Mouse (Mus musculus) limb, embryonic 12.5 days (tissue): ENCODE data around the gene Csrnp1. TPM values are rescaled to one million over a fixed set of nuclear protein-coding genes. Genes with fewer than 3 reads are reported as not detected.

Source experiments
- ATAC-seq: fragments of 200-750 bp; cut with Nextera tagmentation; 2 replicates; pipeline ENCODE4 v1.8.0; 2017; ENCODE audit warnings: low read depth, moderate TSS enrichment; ENCODE audit not compliant: insufficient number of reproducible peaks, insufficient read depth, low FRiP score, low TSS enrichment
- H3K27ac ChIP-seq: fragments of 300-500 bp; sonication (generic); 2 replicates; pipeline ENCODE4 v1.5.1; 2016; ENCODE audit warnings: mild to moderate bottlenecking, moderate library complexity
- H3K27me3 ChIP-seq: fragments of 300-500 bp; sonication (generic); 2 replicates; pipeline ENCODE4 v1.6.1; 2016; ENCODE audit warnings: mild to moderate bottlenecking, moderate library complexity
- H3K36me3 ChIP-seq: fragments of 300-500 bp; sonication (generic); 2 replicates; pipeline ENCODE4 v1.6.1; 2016; ENCODE audit warnings: mild to moderate bottlenecking, moderate library complexity
- H3K4me1 ChIP-seq: fragments of 300-500 bp; sonication (generic); replicated peaks from 2 replicates; pipeline ENCODE4 v1.6.1; 2016
- H3K4me2 ChIP-seq: fragments of 300-500 bp; sonication (generic); 2 replicates; pipeline ENCODE4 v1.6.1; 2016; ENCODE audit warnings: mild to moderate bottlenecking, moderate library complexity
- H3K4me3 ChIP-seq: fragments of 300-500 bp; sonication (generic); replicated peaks from 2 replicates; pipeline ENCODE4 v1.5.1; 2016; ENCODE audit warnings: mild to moderate bottlenecking
- H3K9ac ChIP-seq: fragments of 300-500 bp; sonication (generic); replicated peaks from 2 replicates; pipeline ENCODE4 v1.6.1; 2016; ENCODE audit warnings: mild to moderate bottlenecking, moderate library complexity
- H3K9me3 ChIP-seq: fragments of 300-500 bp; sonication (generic); 2 replicates; pipeline ENCODE4 v1.6.1; 2016; ENCODE audit warnings: mild to moderate bottlenecking, moderate library complexity
- WGBS: fragments of 180-500 bp; shearing (Covaris S2); methylation state at CpG from one replicate; pipeline ENCODE4 v1.1.7; 2016; 5-methylcytosine and 5-hydroxymethylcytosine counted together
- polyA plus RNA-seq: library from polyadenylated mRNA; unstranded; fragments of >200 nt; fragmentation: Nextera tagmentation; extraction: Ambion mirVana; gene quantifications from 2 replicates; pipeline ENCODE4 v1.2.1, GENCODE M21; 2016

Csrnp1 gene
- polyA plus RNA-seq, 1 experiment from 2014 or later: 4.6 TPM

DNA sequence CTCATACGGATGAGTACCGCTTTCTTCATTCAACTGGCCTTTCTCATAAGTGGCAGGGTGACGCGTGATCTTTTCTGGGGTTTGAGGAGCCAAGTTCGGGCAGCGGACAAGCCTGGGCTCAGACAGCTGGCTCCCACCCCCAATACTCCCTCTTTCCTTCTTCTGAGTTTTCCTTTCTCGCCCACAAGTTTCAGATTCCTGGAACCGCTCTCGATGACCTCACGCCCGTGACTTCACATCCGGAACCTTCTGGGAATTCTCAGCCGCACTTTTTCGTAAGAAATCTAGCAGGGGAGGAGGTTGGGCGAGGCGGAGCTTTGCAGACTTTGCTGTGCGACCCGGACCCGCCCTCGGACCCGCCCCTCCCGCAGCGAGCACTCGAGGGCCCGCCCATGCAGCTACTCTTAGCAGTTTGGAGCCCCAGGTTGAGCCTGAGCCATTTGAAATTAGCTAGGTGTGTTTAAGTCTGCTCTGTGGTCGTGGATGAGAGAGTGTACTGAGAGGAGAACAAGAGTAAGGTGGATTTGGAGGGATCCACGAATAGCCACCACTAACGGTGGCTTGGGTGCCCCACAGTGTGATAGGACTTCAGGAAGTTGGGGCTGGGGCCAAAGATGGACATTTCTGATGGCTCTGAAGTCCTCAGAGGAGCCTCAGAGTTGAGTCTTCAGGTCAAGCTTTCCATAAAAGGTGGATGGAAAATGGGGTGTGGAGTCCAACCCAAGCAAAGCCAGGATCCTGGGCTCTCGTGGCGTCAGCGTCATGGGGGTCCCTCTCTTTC is 17.7 kb upstream of the Csrnp1 start:
- ATAC-seq: peak; percentile 83
- Histone ChIP-seq H3K4me1 (peaks cover 12% of the 10 kb centered on the region), H3K9me3 (no peaks in the 10 kb centered on the region), H3K27ac (peak overlapping the region; percentile 78), H3K4me3 (peak overlapping the region; percentile 42), H3K4me2 (peak overlapping the region; percentile 59), H3K36me3 (no peaks in the 10 kb centered on the region), H3K9ac (peak overlapping the region; percentile 53; the same call in 1 of the 2 replicates), H3K27me3 (no peaks in the 10 kb centered on the region)
- 11% methylated on average over 31 of the region's 31 CpGs for WGBS

DNA sequence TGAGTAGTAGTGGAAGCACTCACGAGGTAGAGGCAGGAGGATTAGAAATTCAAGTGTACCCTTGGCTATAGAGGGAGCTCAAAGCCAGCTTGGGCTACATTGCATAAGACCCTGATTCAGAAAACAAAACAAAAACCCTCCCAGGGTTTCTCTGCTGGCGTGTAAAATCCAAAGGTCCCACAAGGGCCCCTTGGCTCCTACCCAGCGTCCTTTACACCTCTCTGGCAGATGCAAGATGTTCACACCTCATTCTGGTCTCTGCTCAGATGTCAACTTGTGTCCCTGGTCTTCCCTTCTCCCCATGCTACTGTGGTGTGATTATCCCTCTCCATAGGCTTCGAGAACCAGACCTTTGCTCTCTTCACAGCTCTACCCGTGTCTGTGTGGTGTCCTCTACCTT is 16.3 kb upstream of the Csrnp1 start:
- Histone ChIP-seq H3K36me3 (no peaks in the 10 kb centered on the region), H3K4me2 (no peak overlapping the region), H3K9ac (no peak overlapping the region), H3K9me3 (no peaks in the 10 kb centered on the region), H3K27ac (no peak overlapping the region), H3K4me1 (peaks cover 12% of the 10 kb centered on the region), H3K27me3 (no peaks in the 10 kb centered on the region), H3K4me3 (no peak overlapping the region)
- 74% methylated on average over 5 of the region's 5 CpGs for WGBS
- ATAC-seq: no peak

DNA sequence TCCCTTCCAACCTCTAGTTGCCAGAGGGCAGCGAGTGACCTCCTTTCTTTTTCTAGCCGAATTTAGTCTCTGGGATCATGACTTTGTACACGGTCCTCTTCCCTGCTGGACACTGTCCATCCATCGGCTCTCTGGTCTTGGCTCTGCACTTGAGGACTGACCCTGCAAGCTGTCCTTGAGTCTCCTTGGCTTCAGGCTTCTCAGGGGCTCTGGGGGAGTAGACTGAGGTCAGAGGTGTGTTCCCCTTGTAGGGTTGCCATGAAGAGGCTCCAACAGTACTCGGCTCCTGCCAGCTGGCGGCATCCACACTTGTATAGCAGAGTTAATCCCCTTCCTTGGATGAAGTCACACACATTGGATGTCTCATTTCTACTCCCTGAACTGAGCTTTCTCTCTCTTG is 15.2 kb upstream of the Csrnp1 start:
- Histone ChIP-seq H3K9me3 (no peaks in the 10 kb centered on the region), H3K4me2 (no peak overlapping the region), H3K9ac (no peak overlapping the region), H3K4me1 (peaks cover 12% of the 10 kb centered on the region), H3K4me3 (no peak overlapping the region), H3K36me3 (no peaks in the 10 kb centered on the region), H3K27ac (no peak overlapping the region), H3K27me3 (no peaks in the 10 kb centered on the region)
- ATAC-seq: no peak
- WGBS: 85% methylated on average over 6 of the region's 6 CpGs

DNA sequence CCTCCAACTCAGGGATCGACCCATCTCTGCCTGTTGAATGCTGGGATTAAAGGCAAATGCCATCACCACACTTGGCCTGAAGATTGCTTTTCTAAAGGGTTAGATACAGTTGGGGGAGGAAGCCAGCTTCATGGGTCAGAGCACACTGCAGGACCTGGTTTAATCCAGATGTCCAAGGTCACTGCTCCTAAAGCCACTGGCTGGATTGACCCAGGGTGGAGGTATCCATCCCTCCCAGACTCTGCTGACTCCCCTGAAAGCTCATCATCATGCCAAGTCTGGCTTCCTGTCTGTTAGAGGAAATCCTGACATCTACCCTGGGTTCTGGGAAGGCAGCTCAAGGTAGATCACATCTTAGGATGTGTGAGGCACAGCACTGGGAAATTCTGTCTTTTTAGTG is 14.3 kb upstream of the Csrnp1 start:
- Histone ChIP-seq H3K4me2 (no peak overlapping the region), H3K4me1 (peaks cover 12% of the 10 kb centered on the region), H3K36me3 (no peaks in the 10 kb centered on the region), H3K4me3 (no peak overlapping the region), H3K27me3 (no peaks in the 10 kb centered on the region), H3K9ac (no peak overlapping the region), H3K9me3 (no peaks in the 10 kb centered on the region), H3K27ac (no peak overlapping the region)
- 82% methylated on average over 1 of the region's 1 CpGs for WGBS
- ATAC-seq: no peak

DNA sequence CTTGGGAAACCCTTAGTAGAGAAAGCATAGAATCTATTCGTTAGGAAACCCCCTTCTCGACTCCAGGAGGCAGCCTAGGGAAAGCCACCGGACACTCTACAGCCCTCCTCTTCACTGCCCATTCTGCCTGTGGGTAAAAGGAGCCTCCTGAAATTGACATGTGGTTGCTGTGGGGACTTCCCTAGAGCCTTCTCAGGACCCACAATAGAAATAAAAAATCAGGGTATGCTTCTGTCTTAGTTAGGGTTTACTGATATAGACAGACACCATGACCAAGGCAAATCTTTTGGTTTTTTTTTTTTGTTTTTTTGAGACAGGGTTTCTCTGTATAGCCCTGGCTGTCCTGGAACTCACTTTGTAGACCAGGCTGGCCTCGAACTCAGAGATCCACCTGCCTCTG is 11.6 kb upstream of the Csrnp1 start:
- Histone ChIP-seq H3K9ac (no peak overlapping the region), H3K27me3 (peaks cover 12% of the 10 kb centered on the region), H3K9me3 (no peaks in the 10 kb centered on the region), H3K4me3 (no peak overlapping the region), H3K4me1 (no peaks in the 10 kb centered on the region), H3K4me2 (no peak overlapping the region), H3K27ac (no peak overlapping the region), H3K36me3 (no peaks in the 10 kb centered on the region)
- ATAC-seq: no peak
- 90% methylated on average over 4 of the region's 4 CpGs for WGBS

DNA sequence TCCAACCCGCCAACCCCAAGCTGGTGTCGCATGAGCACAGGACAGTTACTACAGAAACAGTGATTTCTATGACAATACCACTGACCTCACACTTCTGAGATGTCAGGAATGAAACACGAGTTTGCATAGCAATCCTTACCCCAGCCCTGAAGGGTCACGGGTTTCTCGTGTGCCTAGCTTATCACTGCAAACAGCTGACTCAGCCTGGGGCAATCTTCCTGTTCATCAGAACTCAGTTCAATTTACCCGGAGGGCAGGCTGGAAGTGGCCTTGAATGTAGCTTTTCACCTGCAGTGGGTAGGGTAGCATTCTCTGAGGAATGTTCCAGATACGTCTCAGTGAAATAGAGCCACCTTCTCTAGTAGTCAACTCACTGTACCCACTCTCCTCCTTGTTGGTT is 9.7 kb upstream of the Csrnp1 start:
- no peak overlapping the region for H3K4me3 ChIP-seq
- no peaks in the 10 kb centered on the region for H3K4me1 ChIP-seq
- no peak overlapping the region for H3K9ac ChIP-seq
- peaks cover 15% of the 10 kb centered on the region for H3K27me3 ChIP-seq
- H3K27ac ChIP-seq: no peak overlapping the region
- no peaks in the 10 kb centered on the region for H3K36me3 ChIP-seq
- H3K4me2 ChIP-seq: no peak overlapping the region
- 74% methylated on average over 7 of the region's 7 CpGs for WGBS
- no peak for ATAC-seq
- no peaks in the 10 kb centered on the region for H3K9me3 ChIP-seq

DNA sequence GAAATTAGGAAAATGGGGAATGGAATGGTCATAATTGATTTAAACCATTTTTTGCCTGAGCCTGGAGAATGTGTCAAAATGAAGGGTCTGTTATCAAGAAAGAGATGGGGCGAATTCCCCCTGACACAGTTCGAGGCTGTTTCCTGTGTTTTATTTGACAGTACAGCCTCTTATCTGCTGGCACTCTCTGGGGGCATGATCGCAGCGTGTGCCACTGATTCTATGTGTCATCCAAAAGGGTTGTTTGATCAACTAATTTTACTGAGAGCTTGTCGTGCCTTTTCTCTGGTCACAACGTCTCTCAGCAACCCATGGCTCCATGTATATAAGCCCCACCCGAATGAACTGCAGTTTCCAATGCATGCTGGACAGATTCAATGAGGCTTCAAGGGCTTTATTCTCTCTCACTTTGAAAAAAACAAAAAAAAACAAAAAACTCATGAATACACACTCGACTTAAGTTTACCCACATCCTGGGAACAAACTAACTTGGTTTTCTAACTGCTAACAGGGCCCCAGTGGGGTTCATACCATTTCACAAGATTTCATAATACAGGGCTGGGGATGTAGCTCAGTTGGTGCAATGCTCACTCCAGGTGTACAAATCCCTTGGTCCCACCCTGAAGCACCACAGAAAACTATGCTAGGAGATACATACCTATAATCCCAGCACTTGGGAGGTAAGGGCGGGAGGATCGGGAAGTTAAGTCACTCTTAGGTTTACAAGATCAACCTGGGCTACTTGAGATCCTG is 8.8 kb upstream of the Csrnp1 start:
- H3K4me1 ChIP-seq: no peaks in the 10 kb centered on the region
- WGBS: 77% methylated on average over 10 of the region's 10 CpGs
- H3K36me3 ChIP-seq: no peaks in the 10 kb centered on the region
- H3K9me3 ChIP-seq: no peaks in the 10 kb centered on the region
- no peak overlapping the region for H3K4me2 ChIP-seq
- no peak overlapping the region for H3K4me3 ChIP-seq
- H3K27ac ChIP-seq: no peak overlapping the region
- H3K27me3 ChIP-seq: peaks cover 15% of the 10 kb centered on the region
- no peak overlapping the region for H3K9ac ChIP-seq
- ATAC-seq: no peak

DNA sequence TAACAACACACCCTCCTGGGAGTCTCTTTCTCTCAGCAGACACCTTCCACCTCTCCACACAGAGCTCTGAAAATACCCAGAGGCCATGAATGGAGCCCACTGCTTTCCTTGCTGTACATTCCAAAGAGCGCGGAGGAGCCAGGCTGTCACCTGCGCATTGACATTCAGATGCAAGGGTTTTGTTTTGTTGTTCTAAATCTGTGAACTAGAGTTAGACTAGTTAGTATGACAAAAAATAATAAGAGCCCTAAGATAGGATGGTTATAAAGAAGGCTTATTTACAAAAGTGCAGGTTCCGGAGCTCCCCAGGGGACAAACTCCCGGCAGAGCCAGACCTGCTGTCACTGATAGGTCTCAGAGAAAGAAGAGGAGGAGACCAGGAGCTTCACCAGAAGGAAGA is 6.9 kb upstream of the Csrnp1 start:
- 31% methylated on average over 5 of the region's 5 CpGs for WGBS
- no peaks in the 10 kb centered on the region for H3K9me3 ChIP-seq
- no peaks in the 10 kb centered on the region for H3K36me3 ChIP-seq
- H3K9ac ChIP-seq: no peak overlapping the region
- H3K27me3 ChIP-seq: peaks cover 15% of the 10 kb centered on the region
- no peak for ATAC-seq
- no peak overlapping the region for H3K27ac ChIP-seq
- H3K4me3 ChIP-seq: no peak overlapping the region
- no peak overlapping the region for H3K4me2 ChIP-seq
- 0 out of 2 replicates have a peak, but pooled peaks cover 2% of the 10 kb centered on the region for H3K4me1 ChIP-seq

DNA sequence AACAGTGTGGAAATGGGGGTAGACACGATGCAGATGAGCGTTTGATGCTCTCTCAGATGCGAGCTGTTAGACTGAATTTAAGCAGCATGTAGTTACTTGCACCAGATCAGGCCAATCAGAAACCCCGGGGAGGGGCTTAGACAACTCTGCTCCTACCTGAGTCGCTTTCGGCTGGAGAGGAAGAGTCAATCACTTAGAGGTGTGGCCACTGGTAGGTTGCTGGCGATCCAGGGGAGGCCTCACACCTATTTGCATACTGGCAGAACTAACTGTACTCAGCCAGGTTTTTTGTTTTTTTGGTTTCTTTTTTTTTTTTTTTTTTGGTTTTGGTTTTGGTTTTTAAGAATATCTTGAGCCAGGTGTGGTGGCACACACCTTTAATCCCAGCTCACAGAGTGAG is 3.8 kb upstream of the Csrnp1 start:
- no peak overlapping the region for H3K27ac ChIP-seq
- no peaks in the 10 kb centered on the region for H3K9me3 ChIP-seq
- peaks cover 15% of the 10 kb centered on the region for H3K27me3 ChIP-seq
- no peaks in the 10 kb centered on the region for H3K36me3 ChIP-seq
- H3K4me3 ChIP-seq: no peak overlapping the region
- peaks cover 14% of the 10 kb centered on the region; the same call in 1 of the 2 replicates for H3K4me1 ChIP-seq
- H3K9ac ChIP-seq: no peak overlapping the region
- 35% methylated on average over 7 of the region's 7 CpGs for WGBS
- ATAC-seq: no peak
- no peak overlapping the region for H3K4me2 ChIP-seq

DNA sequence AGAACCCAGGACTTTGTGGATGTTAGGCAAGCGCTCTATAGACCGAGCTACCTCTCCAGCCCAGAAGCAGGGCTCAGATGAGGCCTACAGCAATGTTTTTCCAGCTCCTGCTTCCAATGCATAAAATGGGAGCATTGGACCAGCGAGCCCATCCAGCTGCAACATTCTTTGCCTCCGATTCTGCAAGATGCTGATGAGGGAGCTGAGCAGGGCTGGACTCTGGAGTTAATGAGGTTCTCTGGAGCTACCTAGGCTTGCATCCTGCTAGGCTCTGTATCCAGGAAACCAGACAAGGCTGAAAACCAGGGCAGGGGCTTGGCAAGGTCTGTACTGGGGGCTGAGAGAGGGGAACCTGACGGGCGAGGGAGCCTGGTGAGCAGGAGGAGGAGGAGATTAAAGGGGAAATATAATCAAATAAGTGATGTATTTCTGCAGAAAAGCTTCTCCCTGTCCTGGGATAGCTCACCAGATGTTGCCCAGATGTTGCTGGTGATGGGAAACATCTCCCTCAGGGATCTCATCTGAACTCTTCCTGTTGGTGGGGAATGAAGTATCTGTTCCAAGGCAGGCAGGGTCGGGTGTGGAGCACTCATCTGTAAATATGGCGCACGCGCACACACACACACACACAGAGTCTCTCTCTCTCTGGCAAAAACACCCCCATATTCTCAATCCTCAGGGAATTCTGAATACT is 1.6 kb upstream of the Csrnp1 start:
- Histone ChIP-seq H3K4me1 (peaks cover 36% of the 10 kb centered on the region), H3K4me2 (no peak overlapping the region), H3K27ac (peak overlapping the region; percentile 45), H3K36me3 (no peaks in the 10 kb centered on the region), H3K9me3 (no peaks in the 10 kb centered on the region), H3K27me3 (peaks cover 7% of the 10 kb centered on the region; the same call in 1 of the 2 replicates), H3K4me3 (no peak overlapping the region), H3K9ac (no peak overlapping the region)
- no peak for ATAC-seq
- 67% methylated on average over 10 of the region's 10 CpGs for WGBS
